Mouse (Mus musculus): ENCODE results near the gene Shroom3.

The Shroom3 gene

DNA sequence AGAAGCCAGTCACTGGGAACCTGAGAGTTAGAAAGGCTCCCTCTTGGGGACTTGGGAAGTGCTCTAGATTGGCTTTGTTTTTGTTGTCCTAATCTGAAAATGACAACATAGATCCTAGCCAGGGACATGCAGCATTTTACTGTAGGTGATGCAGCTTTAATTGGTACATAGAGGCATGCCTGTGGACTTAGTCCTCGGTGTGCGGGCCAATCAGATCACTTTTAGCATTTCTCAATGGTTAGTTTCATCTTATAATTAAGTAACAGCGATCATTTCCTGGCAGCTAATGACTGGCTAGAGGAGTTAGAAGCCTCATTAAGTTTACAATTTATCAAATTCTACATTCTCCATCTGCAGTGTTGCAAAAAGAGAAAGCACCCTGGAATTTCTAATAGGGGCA lies 167.7 kb downstream of the Shroom3 start:
- DNase-seq (ENCODE audit: low spot score in 2 of 2): no peak

- DNase-seq (ENCODE audit: low spot score in 2 of 2): no peak
Observed at GRCm38 (mm10) chr5:92854983-92855382, 171.7 kb downstream of the Shroom3 start.

DNA sequence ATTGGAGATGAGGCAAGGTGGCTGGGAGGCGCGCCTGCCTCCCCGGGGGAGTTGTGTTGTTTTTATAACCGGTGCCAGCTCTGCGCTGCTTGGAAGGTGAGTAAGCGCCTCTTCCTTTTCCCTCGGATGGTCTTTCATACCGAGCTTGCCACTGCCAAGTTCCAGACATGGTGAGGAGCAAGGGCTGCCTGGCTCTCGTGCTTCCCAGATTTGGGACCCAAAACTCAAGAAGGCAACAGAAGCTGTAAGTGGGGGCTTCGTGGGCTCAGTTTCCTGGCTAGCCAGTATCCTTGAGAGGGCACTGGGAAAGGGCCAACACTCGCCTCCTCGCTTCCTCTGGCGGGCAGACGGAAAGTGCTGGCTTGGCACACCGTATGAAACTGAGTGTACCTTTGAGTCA lies 173.1 kb downstream of the Shroom3 start:
- no peak for DNase-seq (ENCODE audit: low spot score in 2 of 2)

DNA sequence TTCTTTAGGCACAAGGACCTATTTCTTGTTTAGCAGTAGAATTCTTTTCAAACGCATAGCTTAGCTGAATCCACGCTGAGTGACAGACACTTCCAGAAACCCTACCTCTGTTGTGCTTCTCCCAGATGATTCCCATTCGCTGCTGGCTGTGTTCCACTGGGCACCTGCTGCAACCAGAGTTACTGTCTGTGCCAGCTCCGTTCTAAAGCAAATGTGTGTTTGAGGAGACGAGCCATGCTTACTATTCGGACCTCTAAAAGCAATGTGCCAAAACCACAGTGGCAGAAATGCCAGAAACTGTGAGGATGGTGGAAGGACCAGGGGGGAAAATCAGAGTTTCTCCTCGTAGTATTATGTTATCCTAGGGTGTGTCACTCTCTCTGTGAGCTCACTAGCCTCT lies 173.9 kb downstream of the Shroom3 start:
- no peak for DNase-seq (ENCODE audit: low spot score in 2 of 2)

GRCm38 (mm10) chr5:92858104-92858503 lies 174.9 kb downstream of the Shroom3 start:
- DNase-seq (ENCODE audit: low spot score in 2 of 2): no peak

DNA sequence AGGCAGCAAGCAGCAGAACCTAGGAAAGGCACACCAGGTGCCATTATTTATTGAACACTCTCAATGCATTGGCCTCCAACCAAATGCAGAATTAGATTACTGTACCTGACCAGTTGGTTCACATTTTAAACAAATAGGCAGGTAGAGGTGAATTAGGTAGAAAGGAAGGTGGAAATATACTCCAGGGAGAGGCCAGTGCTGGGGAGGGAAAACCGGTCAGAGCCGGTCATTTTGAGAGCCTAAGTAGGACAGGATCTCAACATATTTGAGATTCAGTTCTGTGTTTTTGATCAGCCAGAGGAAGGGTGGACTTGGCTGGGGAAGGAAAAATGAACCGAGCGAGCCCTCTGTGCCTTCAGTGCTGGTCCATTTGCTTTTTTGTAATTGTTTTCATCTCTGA lies 175.3 kb downstream of the Shroom3 start:
- DNase-seq (ENCODE audit: low spot score in 2 of 2): no peak

DNA sequence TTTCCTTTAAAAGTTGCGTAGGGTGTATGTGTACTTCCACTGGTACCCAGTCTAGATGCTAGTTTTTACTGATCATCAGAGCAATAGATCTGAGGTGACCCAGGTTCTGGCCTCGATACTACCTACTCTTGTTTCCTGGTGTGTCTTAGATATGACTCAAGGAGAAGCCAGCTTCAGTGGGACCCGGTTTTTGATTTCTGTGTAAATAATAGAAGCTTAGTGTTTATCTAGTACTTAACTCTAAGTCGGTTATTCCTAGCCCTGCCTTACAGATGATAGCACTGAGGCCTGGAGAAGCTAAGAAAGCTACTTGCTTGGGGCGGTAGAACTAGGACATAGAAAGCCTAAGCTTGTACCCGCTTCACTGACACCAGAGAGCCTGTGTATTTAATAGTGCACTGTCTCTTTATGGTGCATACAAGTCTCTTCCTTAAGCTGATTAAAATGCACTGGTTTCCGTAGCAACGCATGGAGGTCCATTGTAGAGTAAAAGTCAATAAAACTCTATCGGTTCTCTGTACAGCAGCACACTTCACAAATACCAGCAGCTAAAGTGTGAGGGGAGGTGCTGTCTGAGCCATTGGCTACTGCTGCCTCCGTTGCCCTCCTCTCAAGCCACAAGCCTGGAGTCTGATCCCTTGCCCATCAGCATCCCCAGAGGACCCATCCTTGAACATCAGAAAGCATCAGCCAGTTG lies 178.3 kb downstream of the Shroom3 start:
- no peak for DNase-seq (ENCODE audit: low spot score in 2 of 2)

DNA sequence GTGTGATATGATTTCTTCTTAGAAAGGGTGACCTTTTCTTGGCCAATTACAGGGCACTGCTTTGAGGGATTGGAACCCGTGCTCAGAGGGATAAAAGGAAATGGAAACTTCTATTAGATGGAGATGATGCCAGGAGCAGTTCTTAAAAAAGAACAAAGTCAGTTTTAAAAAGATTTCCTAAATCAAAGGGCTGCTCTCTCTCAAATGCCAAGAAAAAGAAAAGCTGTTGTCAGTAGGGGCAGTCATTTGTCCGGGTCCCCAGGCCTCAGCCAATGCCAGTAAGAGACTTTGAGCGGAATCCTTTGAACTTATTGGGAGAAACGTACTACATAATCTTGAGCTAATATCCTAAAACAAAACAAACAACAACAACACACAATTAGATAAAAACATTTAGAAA lies 181.9 kb downstream of the Shroom3 start:
- DNase-seq (ENCODE audit: low spot score in 2 of 2): no peak

- DNase-seq (ENCODE audit: low spot score in 2 of 2): no peak
Observed at GRCm38 (mm10) chr5:92866546-92866945, 183.3 kb downstream of the Shroom3 start.

- no peak for DNase-seq (ENCODE audit: low spot score in 2 of 2)
Observed at GRCm38 (mm10) chr5:92867253-92867652, 184.0 kb downstream of the Shroom3 start.

DNA sequence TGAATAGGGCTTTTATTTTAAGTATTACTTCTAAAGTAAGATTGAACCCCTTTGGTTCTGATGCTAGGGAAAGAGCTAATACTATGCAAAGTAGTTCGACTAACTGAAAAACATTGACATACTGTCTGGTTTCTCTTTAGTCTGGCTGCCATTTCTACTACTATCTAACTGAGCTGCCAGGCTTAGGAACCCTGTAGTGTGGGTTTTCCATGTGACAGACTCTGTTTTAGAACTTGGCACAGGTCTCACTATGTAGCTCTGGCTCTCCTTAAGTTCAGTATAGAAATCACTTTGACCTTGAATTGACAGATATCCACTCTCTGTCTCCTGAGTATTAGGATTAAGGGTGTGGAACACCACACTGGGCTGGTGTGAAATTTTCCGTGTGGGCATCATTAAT lies 185.0 kb downstream of the Shroom3 start:
- DNase-seq (ENCODE audit: low spot score in 2 of 2): no peak

GRCm38 (mm10) chr5:92871048-92871447 lies 187.8 kb downstream of the Shroom3 start:
- no peak for DNase-seq (ENCODE audit: low spot score in 2 of 2)

DNA sequence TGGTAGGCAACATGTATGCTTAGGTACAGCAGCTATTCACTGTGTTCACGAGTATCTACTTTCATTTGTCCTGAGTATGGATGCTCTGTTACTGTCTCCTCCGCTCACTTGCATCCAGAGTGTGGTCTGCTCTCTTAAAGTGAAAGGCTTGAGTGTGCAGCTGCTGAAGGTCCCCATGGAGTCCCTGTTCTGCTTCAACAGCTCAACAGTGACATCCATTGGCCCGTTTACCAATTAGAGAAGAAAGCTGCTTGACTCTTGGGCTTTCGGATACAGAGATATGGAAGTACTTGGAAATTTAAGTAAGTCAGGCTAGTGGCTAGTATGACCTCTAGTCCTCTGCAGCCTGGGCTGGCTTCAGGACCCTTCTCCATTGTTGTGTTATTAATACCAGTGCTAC lies 188.9 kb downstream of the Shroom3 start:
- no peak for DNase-seq (ENCODE audit: low spot score in 2 of 2)

- no peak for DNase-seq (ENCODE audit: low spot score in 2 of 2)
Observed at GRCm38 (mm10) chr5:92872991-92873390, 189.8 kb downstream of the Shroom3 start.

DNA sequence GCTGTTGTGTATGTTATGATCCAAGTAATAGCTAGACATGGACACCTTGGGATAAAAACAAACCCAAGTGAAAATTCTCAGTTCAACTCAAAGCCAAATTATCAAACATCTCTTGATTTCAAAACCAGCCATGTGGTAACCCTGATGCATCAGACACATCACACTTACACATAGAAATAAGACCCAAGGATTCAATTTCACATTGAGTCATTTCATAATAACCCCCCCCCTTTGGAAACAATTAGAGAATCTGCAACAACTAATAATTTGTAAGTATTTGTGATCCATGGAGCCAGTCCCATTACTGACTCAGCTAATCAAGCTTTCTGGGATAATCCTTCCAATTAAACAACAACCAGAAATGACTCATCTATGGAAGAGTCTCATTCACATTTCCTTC lies 190.3 kb downstream of the Shroom3 start:
- DNase-seq (ENCODE audit: low spot score in 2 of 2): no peak

DNA sequence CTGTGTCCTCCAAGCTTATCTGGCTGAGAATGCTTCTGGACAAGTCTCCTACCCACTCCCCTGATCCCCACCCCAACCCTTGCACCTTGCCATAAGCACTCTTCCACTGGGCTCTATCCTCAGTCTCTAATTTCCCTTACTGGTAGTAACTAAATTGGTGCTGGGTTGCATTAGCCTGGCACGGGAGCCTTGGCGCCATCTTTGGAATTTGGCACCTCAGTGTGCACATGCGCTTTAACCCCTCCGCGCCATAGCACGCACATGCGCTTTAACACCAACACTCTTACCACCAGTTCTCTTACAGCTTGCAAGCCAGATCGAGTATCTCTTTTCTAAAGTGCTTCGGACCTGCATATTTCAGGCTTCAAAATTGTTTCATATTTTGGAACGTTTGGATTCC lies 192.6 kb downstream of the Shroom3 start:
- no peak for DNase-seq (ENCODE audit: low spot score in 2 of 2)

DNA sequence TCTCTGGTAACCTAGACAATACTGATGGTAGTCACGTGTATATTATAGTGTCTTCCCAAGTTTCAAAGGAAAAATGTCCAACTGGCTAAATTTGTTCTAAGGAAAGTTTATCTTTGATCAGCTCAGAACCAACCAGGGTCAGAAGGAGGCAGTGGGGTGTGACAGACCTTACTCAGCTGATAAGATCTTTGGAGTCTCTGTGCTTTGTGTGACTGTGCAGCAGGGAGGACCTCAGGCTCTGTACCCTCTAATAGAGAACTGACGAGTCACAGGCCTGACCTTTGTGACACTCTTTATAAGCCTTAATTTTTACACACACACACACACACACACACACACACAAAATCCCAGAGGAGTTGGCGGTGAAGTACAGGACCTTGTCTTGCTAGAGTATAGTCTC lies 193.9 kb downstream of the Shroom3 start:
- no peak for DNase-seq (ENCODE audit: low spot score in 2 of 2)

GRCm38 (mm10) chr5:92880393-92880792 lies 197.2 kb downstream of the Shroom3 start:
- DNase-seq (ENCODE audit: low spot score in 2 of 2): no peak

GRCm38 (mm10) chr5:92880893-92881292 lies 197.7 kb downstream of the Shroom3 start:
- DNase-seq (ENCODE audit: low spot score in 2 of 2): no peak

- no peak for DNase-seq (ENCODE audit: low spot score in 2 of 2)
Observed at GRCm38 (mm10) chr5:92886141-92886540, 202.9 kb downstream of the Shroom3 start.

DNA sequence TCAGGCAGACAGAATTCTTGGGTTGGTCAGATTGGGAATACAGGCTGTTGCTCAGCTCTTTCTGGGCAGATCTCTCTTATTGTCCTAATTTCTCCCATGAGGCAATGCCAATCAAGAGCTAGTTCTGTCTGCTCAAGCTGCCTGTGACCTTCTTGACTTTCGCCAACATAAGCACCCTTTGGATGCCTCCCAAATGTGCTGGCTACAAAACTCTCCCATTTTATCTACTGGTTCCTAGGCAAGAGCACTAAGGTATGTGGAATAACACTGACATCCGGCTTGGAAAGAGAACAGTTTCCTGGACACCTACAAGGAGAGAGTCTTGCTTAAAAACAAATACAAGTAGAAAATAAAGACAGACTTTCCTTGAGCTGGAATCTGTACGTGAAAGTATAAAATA lies 204.3 kb downstream of the Shroom3 start:
- DNase-seq (ENCODE audit: low spot score in 2 of 2): no peak

- no peak for DNase-seq (ENCODE audit: low spot score in 2 of 2)
Observed at GRCm38 (mm10) chr5:92888628-92889241, 205.5 kb downstream of the Shroom3 start.

- DNase-seq (ENCODE audit: low spot score in 2 of 2): no peak
Observed at GRCm38 (mm10) chr5:92890902-92891301, 207.7 kb downstream of the Shroom3 start.

DNA sequence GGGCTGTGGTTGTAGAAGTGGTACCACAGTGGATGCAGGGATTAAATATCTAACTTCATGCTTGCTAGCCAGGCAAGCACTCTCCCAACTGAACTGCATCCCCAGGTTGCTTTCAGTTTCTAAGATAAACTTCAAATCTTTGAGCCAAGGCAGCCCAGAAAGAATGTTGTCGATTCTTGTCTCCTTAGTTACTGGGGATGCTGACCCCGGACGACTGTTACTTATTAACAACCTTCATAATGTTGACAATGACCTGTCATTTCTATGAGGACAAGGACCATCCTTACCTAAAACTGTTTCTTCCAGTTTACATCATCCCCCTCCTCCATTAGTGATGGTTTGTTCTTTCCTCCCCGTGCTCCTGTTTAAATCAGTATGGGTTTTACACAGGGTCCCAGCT lies 210.0 kb downstream of the Shroom3 start:
- DNase-seq (ENCODE audit: low spot score in 2 of 2): no peak

Data from urinary bladder, postnatal 4 days (tissue).